Mouse (Mus musculus) olfactory bulb, adult 2 months (tissue): ENCODE data around the gene Plod2.

Source experiments
- CTCF ChIP-seq: fragments of 200-500 bp; IDR thresholded peaks from 2 replicates; pipeline ENCODE4 v1.5.1; 2012; ENCODE audit warnings: low read depth, mild to moderate bottlenecking, low read length, moderate library complexity; ENCODE audit not compliant: insufficient read depth
- POLR2A ChIP-seq: fragments of 200-500 bp; IDR thresholded peaks from 2 replicates; pipeline ENCODE4 v1.6.1; 2012; ENCODE audit warnings: mild to moderate bottlenecking, low read depth, low read length, moderate library complexity; ENCODE audit not compliant: insufficient read depth

GRCm38 (mm10) chr9:92549811-92550490 is 7.9 kb downstream of the Plod2 start:
- TF ChIP-seq CTCF (no peak), POLR2A (no peak)
